Mouse (Mus musculus): ENCODE results near the gene Trp73. TPM values are rescaled to one million over a fixed set of nuclear protein-coding genes. Genes with fewer than 3 reads are reported as not detected.

The Trp73 gene
- polyA plus RNA-seq, 2 experiments from 2014 or later: not detected

- peak; percentile 95 for ATAC-seq
These were observed 2.4 kb upstream of the Trp73 start, which contains the start of gene Wrap73 for GRCm38 (mm10) chr4:154142211-154143040. Wrap73 (plus strand) TSS chr4:154142372.

- ATAC-seq: no peak
These were observed 1.2 kb upstream of the Trp73 start for GRCm38 (mm10) chr4:154141009-154141867.

DNA sequence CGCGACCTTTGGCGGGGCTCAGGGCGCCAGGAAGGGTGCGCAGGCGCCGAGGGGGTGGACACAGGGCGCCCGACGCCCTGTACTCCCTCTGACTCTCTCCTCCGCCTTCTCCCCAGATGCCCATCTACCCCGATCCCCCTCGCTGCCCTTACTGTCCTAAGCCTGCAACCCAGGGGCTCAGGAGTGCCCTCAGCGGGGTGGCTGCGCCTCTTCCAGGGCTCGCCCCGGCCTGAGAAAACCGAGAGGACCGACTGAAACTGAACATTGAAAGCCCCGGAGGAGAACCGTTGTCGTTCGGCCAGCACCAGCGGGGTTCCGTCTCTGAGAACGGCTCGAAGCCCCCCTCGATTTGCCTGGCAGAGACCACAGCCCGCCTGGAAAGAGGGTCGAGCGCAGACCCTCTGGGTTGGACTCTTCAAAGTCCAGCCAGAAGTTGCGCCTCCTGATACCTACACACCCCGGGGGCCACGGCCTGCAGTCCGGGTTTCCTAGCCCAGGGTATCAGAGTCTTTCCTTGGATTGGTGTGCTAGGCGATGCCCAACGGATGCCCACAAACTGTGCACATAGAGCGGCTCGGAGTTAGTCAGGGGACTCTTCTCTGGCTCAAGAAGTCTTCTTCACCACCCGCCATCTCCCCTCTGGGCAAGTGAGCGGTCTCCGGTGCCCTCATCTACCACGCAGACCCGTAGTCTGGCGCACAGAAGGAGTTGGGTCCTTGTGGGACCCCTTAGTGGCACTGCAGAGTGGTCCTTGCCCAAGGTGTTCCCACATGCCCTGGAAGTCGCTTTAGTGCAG lies 403 bp upstream of the Trp73 start:
- ATAC-seq: no peak

GRCm38 (mm10) chr4:154139671-154140181 lies 282 bp downstream of the Trp73 start:
- no peak for ATAC-seq

- ATAC-seq: no peak
These were observed 2.9 kb downstream of the Trp73 start for GRCm38 (mm10) chr4:154137139-154137538.

DNA sequence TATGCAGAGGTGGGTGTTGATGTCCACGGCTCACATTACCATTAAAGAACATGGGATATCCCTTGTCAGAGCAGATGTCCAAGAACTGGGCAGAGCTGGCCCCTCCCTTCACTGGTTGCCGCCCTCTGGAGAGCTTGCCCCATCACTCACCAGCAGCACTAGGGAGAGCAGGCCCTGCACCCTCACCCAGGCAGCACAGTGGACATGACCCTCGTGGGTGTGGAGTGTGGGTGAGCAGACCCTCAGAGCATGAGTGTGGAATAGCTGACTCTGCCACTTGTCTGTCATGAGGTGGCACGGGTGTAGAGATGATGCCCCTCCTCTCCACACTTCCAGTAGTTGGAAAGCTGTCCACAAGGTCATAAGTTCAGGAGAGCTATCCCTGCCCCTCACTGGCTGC lies 5.2 kb downstream of the Trp73 start:
- ATAC-seq: no peak

DNA sequence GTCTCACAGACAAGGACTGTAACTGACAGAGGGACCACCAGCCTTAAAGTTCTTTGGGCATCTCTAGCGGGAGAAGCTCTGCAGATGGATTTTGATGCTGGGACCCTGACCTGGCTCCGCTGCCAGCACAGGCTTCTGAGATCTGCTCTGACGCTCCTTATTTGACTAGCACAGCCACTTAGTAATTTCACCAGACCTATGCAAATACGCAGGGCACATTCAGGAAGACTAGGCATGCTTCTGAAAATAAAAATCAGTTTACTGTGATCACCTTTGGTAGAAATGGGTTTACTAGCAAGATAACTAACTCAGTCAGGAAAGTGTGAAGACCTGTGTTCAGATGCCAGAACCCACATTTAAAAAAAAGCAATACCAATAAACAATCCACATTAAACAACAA lies 8.1 kb downstream of the Trp73 start:
- ATAC-seq: no peak

DNA sequence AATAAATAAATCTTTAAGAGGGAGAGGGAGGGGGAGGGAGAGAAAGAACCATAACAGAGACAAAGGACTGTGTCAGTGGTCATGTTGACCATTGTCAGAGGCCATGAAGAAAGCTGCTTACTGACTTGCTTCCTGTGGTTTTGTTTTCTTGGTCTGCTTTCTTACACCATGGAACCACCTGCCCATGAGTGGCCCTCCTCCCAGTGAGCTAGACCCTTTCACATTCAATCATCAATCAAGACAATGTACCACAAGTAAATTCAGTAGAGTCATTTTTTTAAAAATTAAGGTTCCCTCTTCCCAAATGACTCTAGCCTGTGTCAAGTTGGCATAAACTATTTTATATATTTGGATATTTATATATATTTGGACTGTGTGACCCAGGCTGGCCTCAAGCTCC lies 10.1 kb downstream of the Trp73 start:
- no peak for ATAC-seq

DNA sequence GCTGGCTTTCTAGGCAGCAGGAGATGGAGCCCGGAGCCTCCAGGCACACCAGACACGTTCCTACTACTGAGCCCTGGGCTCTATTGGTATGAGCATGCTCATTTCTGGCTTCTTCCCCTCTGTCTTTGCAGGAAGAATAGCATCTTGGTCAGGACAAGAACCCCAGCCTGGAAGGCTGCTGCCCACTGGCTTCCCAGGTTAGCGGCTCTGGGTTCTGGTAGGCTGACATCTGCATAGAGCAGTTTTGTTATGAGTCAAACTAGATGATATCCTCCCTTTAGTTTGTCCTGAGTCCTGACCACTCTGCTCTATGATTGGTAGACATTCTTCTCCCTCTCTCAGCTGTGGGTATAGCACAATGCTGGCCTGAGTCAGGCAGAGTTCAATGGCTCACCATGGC lies 12.7 kb downstream of the Trp73 start:
- ATAC-seq: no peak

DNA sequence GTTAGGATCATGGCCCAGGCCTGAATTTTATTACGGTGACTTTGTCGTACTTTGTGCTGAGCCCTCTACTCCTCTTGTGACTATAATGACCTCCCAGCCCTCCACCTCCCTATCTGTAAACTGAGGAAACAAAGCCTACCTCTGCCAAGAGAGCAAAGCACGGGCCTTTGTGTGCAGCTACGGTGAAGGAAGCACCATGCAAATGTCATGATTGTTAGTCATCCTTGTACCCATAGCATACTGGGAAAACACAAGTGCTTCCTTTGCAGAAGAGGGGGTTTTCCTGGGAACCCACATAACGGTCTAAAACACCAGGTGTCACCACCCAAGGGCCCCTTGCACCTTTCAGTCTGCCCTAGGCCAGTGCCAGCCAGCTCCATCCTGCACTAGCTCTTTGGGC lies 14.8 kb downstream of the Trp73 start:
- ATAC-seq: no peak

DNA sequence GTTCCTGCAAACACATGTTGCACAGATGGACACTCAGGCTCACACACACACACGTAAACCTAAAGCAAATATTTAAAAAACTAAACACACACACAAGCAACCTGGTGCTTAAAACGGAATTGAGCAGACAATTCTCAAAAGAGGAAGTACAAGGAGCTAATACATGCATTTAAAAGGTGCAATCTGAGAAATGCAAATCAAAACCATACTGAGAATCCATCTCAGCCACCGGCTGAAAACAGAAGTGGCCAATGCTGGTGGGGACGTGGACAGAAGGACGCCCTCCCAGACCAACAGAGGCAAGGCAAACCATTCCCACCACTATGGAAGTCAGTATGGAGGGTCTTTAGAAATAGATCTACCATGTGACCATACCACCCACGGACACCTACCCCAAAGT lies 16.5 kb downstream of the Trp73 start:
- no peak for ATAC-seq

GRCm38 (mm10) chr4:154122374-154122773 lies 17.6 kb downstream of the Trp73 start:
- no peak for ATAC-seq

GRCm38 (mm10) chr4:154121800-154122199 lies 18.2 kb downstream of the Trp73 start:
- no peak for ATAC-seq

DNA sequence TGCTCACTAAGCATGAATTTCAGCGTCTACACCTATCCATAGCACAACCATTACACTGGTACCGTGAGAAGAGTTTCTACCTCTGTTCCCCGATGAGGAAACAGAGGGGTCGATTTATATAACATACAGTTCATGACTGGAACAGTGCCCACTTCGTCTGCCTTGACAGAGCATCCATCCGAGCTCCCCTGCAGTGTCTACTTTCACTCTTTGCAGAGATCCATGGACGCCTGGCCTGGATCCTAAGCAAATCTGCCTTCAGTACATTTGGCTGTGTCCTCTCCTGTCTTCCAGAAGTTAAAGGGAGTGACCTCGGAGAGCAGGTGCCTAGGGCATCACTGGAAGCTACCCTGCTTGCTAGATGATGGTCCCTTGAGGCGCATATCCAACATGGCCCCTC lies 20.8 kb downstream of the Trp73 start:
- ATAC-seq: no peak

- ATAC-seq: no peak
These were observed 21.2 kb downstream of the Trp73 start for GRCm38 (mm10) chr4:154118782-154119181.

DNA sequence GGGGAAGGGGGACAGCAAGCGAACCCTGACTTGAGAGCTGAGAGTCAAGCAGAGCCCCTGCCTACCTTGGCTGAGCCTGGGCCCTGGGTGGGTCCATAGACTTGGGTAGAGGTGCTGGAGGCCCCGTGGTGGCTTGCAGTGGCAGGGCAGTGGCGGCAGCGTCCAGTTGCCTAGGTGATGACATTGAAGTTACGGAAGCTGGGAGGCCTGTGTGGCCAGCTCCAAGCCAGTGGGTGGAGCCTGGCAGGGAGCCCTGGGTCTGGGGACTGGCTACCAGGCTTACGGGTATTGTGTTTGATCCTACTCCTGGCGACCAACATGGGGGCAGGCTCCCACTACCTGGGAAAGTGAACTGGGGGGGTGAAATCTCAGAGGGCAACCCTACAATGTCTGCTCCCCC lies 23.6 kb downstream of the Trp73 start:
- ATAC-seq: no peak

DNA sequence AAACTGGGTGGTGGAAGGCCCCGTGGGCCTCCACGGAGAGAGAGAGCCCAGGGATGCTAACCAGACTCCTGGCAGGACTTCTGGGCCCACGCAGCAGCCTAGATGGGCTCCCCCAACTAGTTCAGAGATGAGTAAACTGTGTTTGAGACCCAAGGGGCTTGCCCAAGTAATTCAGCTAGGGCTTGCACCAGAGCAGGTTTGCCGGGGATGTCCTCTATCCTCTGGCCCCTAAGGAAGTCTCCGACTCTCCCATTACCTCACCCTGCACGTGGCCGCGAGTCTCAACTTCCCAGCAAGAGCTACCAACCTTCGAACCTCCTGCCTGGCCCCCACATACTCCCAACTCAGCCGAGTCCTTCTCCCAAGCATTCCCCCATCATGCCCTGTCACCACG lies 30.2 kb downstream of the Trp73 start:
- no peak for ATAC-seq

DNA sequence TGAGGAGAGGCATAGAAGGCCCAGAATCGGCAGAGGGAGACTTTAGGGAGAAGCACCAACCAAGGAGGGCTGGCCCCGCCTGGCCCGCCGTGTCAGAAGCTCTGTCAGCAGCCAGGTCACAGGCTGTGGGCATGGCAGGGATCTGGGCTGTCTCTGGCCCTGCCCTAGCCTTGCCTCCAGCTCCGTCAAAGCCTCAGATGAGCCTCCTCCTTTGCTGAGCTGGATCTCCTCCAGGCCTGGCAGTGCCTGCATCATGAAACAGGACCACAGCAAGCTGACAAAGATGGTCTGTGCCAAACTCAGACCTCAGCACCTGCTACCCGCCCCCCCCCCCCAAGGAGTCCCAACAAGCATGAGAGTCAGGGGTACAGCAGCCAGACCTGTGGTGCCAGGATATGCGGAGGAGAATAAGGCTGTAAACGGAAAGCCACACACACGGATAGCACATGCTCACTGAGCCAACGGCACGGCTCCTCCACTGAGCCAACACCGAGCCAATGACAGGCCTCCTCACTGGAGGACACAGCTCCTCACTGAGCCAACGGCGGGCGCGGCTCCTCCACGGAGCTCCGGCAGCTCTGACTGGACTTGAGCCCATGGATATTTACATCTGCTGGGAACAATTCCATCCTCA lies 30.7 kb downstream of the Trp73 start:
- ATAC-seq: no peak

- ATAC-seq: no peak
These were observed 33.4 kb downstream of the Trp73 start for GRCm38 (mm10) chr4:154106497-154107061.

DNA sequence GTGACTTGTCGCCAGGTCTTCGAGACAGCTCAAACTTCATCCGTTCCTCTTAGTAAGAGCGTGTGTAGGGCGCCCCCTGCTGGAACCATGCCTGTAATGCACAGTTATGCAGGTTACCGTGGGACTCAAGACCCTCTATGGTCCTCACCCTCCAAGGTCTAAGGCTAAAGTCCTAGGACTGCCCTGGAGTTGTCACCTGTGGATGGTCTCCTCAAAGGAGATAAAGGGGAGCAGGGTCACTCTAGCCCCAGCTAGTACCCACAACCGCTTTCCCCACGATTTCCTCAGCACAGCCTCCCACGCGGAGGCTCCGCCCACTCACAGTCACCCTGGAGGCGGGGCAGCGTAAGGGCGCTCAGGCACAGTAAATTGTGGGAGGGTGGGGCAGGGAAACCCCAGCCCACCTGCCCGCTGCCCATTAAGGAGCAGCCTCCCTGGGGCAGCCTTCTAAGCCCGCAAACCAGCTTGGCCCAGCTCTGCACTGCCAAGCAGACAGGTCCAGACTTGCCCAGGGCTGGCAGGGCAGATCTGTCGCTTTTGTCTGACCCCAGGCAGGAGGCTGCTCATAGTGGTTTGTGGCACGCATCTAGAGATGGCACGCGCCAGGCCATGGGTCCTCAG lies 34.5 kb downstream of the Trp73 start:
- no peak for ATAC-seq

DNA sequence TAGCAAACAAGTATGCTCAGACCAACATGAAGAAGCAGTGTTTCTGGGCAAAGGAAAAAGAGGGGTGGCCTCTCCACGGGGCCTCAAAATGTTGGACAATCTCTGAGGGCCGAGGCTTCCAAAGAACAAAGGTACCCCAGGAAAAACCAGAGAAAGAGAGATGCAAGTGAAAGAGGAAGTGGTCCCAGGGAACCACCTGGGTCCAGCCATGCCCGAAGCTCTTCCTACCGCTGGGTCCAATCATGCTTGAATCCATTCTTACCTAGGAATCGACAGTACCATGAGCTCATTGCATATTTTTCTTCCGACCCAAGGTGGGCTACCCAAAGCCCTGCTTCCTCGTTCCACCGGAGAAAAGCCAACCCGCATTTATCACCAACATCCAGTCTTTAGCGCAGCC lies 36.1 kb downstream of the Trp73 start:
- no peak for ATAC-seq

Data from activated CD4-positive, CD25-positive, alpha-beta regulatory T cell, adult 4 months (primary cell).